Mouse (Mus musculus) forebrain, embryonic 11.5 days (tissue): ENCODE measurements around the gene Tmem259. TPM values are rescaled to one million over a fixed set of nuclear protein-coding genes. Genes with fewer than 3 reads are reported as not detected.

ENCODE experiments used
- ATAC-seq: fragments of 200-750 bp; cut with Nextera tagmentation; replicated peaks from 2 replicates; pipeline ENCODE4 v1.8.0; 2017; ENCODE audit warnings: moderate TSS enrichment; ENCODE audit not compliant: low FRiP score
- DNase-seq: peaks from one replicate; pipeline ENCODE4 v3.0.0-alpha.2; 2017; ENCODE audit warnings: low spot score
- H3K27ac ChIP-seq: fragments of 300-500 bp; sonication (generic); 2 replicates; pipeline ENCODE4 v1.5.1; 2014; ENCODE audit warnings: low read depth, low read length
- H3K27me3 ChIP-seq: fragments of 300-500 bp; sonication (generic); 2 replicates; pipeline ENCODE4 v1.6.1; 2014; ENCODE audit warnings: mild to moderate bottlenecking, low read length, mixed read lengths; ENCODE audit not compliant: control insufficient read depth, insufficient read depth
- H3K36me3 ChIP-seq: fragments of 300-500 bp; sonication (generic); 2 replicates; pipeline ENCODE4 v1.6.1; 2014; ENCODE audit warnings: mild to moderate bottlenecking, low read length, moderate library complexity, mixed read lengths; ENCODE audit not compliant: control insufficient read depth, insufficient read depth
- H3K4me1 ChIP-seq: fragments of 300-500 bp; sonication (generic); replicated peaks from 2 replicates; pipeline ENCODE4 v1.6.1; 2014; ENCODE audit warnings: low read length, mixed read lengths; ENCODE audit not compliant: control insufficient read depth, insufficient read depth
- H3K4me2 ChIP-seq: fragments of 300-500 bp; sonication (generic); 2 replicates; pipeline ENCODE4 v1.6.1; 2014; ENCODE audit warnings: low read depth, mild to moderate bottlenecking, low read length, moderate library complexity, mixed read lengths; ENCODE audit not compliant: severe bottlenecking
- H3K4me3 ChIP-seq: fragments of 300-500 bp; sonication (generic); 2 replicates; pipeline ENCODE4 v1.5.1; 2014; ENCODE audit warnings: low read depth, low read length
- H3K9ac ChIP-seq: fragments of 300-500 bp; sonication (generic); 2 replicates; pipeline ENCODE4 v1.6.1; 2014; ENCODE audit warnings: low read length
- H3K9me3 ChIP-seq: fragments of 300-500 bp; sonication (generic); 2 replicates; pipeline ENCODE4 v1.6.1; 2016; ENCODE audit warnings: low read length, mixed read lengths; ENCODE audit not compliant: control insufficient read depth
- WGBS: fragments of 180-500 bp; shearing (Covaris S2); extraction: QIAGEN DNeasy Blood & Tissue Kit; methylation state at CpG from one replicate; pipeline ENCODE4 v1.1.7; 2014; 5-methylcytosine and 5-hydroxymethylcytosine counted together
- polyA plus RNA-seq: library from polyadenylated mRNA; unstranded; fragments of >200 nt; fragmentation: Nextera tagmentation; extraction: Ambion mirVana; gene quantifications from 2 replicates; pipeline ENCODE4 v1.2.1, GENCODE M21; 2014

Tmem259 gene
- polyA plus RNA-seq, 1 experiment from 2014 or later = 17.8 TPM

GRCm38 (mm10) chr10:79936911-79937441 lies 47.2 kb downstream of the Tmem259 start:
- ATAC-seq (no peak), DNase-seq (no peak)
- no peak overlapping the region for H3K4me3 ChIP-seq
- no peak overlapping the region for H3K9ac ChIP-seq
- H3K27me3 ChIP-seq = no peaks in the 10 kb centered on the region
- no peaks in the 10 kb centered on the region for H3K9me3 ChIP-seq
- peaks cover 3% of the 10 kb centered on the region; the same call in 1 of the 2 replicates for H3K4me1 ChIP-seq
- WGBS = 84% methylated on average over 27 of the region's 27 CpGs
- no peak overlapping the region for H3K4me2 ChIP-seq
- no peak overlapping the region; the same call in 1 of the 2 replicates for H3K27ac ChIP-seq
- no peaks in the 10 kb centered on the region for H3K36me3 ChIP-seq

DNA sequence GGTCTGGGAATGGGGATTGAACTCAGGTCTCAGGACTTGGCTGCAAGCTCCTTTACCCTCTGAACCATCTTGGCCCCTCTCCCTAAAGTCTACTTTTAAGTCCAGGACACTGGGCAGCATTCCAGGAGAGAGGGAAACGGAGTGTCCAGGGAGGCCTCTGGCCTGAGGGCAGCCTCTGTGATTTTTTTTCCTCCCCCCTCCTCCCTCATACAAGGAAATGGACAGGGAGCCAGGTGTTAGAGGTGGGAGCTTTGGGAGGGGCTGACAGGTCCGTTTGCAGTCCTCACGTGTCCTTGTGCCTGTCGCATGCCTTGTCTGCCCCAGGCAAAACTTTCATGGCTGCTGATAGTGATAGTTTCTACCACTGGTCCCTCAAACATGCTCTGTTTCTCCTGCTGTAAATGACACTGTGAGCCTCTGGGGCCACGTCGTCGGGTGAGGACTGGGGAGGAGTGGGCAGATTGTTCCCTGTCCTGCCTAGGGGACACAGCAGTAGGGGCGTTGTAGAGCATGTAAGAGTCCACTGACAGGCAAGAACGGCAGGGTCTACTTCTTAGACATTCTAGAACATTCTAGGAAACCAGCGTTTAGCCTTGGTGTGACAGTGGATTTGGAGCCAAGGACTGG lies 47.7 kb downstream of the Tmem259 start:
- H3K27ac ChIP-seq = peak overlapping the region; percentile 3; the same call in 1 of the 2 replicates
- H3K9ac ChIP-seq = no peak overlapping the region

GRCm38 (mm10) chr10:79934794-79935569 lies 49.1 kb downstream of the Tmem259 start:
- Histone ChIP-seq H3K4me3 (no peak overlapping the region), H3K27me3 (no peaks in the 10 kb centered on the region), H3K9me3 (no peaks in the 10 kb centered on the region), H3K9ac (no peak overlapping the region), H3K4me1 (peaks cover 3% of the 10 kb centered on the region; the same call in 1 of the 2 replicates), H3K36me3 (no peaks in the 10 kb centered on the region), H3K27ac (no peak overlapping the region), H3K4me2 (no peak overlapping the region)
- WGBS = 91% methylated on average over 16 of the region's 16 CpGs
- no peak for ATAC-seq
- DNase-seq = no peak

More for the DNA sequence above, 47.7 kb downstream of the Tmem259 start:
- Histone ChIP-seq H3K27me3 (no peaks in the 10 kb centered on the region), H3K4me2 (no peak overlapping the region), H3K4me1 (peaks cover 3% of the 10 kb centered on the region; the same call in 1 of the 2 replicates), H3K4me3 (no peak overlapping the region), H3K9me3 (no peaks in the 10 kb centered on the region), H3K36me3 (no peaks in the 10 kb centered on the region)
- WGBS = 83% methylated on average over 10 of the region's 10 CpGs
- DNase-seq (no peak), ATAC-seq (no peak)

DNA sequence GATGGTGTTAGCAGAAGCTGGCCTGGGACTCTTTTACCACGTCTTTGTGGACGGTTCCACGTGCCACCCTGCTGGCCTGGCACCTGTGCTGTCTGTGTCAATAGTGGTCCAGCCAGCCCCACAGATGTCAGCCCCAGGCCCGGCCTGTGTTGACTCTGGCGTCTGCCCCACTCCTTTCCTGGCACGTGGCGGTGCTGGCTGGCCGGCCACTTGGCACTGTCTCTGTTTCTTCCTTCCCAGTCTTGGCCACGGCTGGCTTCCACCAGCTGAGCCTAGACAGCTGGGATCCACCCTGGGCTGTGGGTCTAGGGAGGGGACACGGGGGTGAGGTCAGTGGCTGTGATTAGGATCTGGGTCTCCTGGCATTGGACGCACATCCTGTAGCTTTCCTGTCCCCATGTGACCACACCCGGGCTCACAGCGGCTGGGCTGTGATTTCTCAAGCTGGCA lies 49.8 kb downstream of the Tmem259 start:
- no peak overlapping the region for H3K4me2 ChIP-seq
- DNase-seq (no peak), ATAC-seq (no peak)
- 84% methylated on average over 13 of the region's 13 CpGs for WGBS
- no peak overlapping the region for H3K4me3 ChIP-seq
- H3K27me3 ChIP-seq = no peaks in the 10 kb centered on the region
- peaks cover 3% of the 10 kb centered on the region; the same call in 1 of the 2 replicates for H3K4me1 ChIP-seq
- no peaks in the 10 kb centered on the region for H3K9me3 ChIP-seq
- no peak overlapping the region for H3K9ac ChIP-seq
- H3K27ac ChIP-seq = no peak overlapping the region
- no peaks in the 10 kb centered on the region for H3K36me3 ChIP-seq

GRCm38 (mm10) chr10:79933861-79934260 lies 50.3 kb downstream of the Tmem259 start:
- ATAC-seq (no peak), DNase-seq (no peak)
- 40% methylated on average over 6 of the region's 6 CpGs for WGBS
- H3K9me3 ChIP-seq = no peaks in the 10 kb centered on the region
- no peak overlapping the region for H3K4me3 ChIP-seq
- H3K27me3 ChIP-seq = no peaks in the 10 kb centered on the region
- H3K4me2 ChIP-seq = no peak overlapping the region
- H3K9ac ChIP-seq = no peak overlapping the region
- H3K4me1 ChIP-seq = peaks cover 6% of the 10 kb centered on the region
- H3K36me3 ChIP-seq = no peaks in the 10 kb centered on the region
- H3K27ac ChIP-seq = no peak overlapping the region

- H3K36me3 ChIP-seq = no peaks in the 10 kb centered on the region
- no peak overlapping the region for H3K9ac ChIP-seq
- peaks cover 9% of the 10 kb centered on the region for H3K4me1 ChIP-seq
- H3K9me3 ChIP-seq = no peaks in the 10 kb centered on the region
- H3K27ac ChIP-seq = no peak overlapping the region
- H3K27me3 ChIP-seq = no peaks in the 10 kb centered on the region
- 74% methylated on average over 9 of the region's 9 CpGs for WGBS
- no peak overlapping the region for H3K4me3 ChIP-seq
- DNase-seq (no peak), ATAC-seq (no peak)
- no peak overlapping the region for H3K4me2 ChIP-seq
These were observed 50.9 kb downstream of the Tmem259 start for GRCm38 (mm10) chr10:79933145-79933679.

GRCm38 (mm10) chr10:79932736-79933135 lies 51.4 kb downstream of the Tmem259 start:
- H3K4me1 ChIP-seq = peaks cover 9% of the 10 kb centered on the region
- no peak for ATAC-seq
- no peak overlapping the region for H3K4me2 ChIP-seq
- H3K4me3 ChIP-seq = no peak overlapping the region
- H3K36me3 ChIP-seq = no peaks in the 10 kb centered on the region
- no peaks in the 10 kb centered on the region for H3K9me3 ChIP-seq
- H3K27ac ChIP-seq = no peak overlapping the region
- no peaks in the 10 kb centered on the region for H3K27me3 ChIP-seq
- 32% methylated on average over 8 of the region's 8 CpGs for WGBS
- H3K9ac ChIP-seq = no peak overlapping the region
- no peak for DNase-seq

- ATAC-seq (no peak), DNase-seq (no peak)
- Histone ChIP-seq H3K36me3 (no peaks in the 10 kb centered on the region), H3K4me1 (peaks cover 9% of the 10 kb centered on the region), H3K4me3 (no peak overlapping the region), H3K4me2 (no peak overlapping the region), H3K27ac (no peak overlapping the region), H3K27me3 (no peaks in the 10 kb centered on the region), H3K9me3 (no peaks in the 10 kb centered on the region), H3K9ac (no peak overlapping the region)
- 84% methylated on average over 9 of the region's 9 CpGs for WGBS
These were observed 52.3 kb downstream of the Tmem259 start for GRCm38 (mm10) chr10:79931797-79932196.
